Mouse (Mus musculus) megakaryocyte, embryonic 14.5 days (primary cell): ENCODE data around the gene Naga.

ENCODE experiments used
- FLI1 ChIP-seq: IDR thresholded peaks from 2 replicates; pipeline ENCODE4 v1.6.1; 2012; ENCODE audit warnings: low read length, inconsistent platforms, mixed read lengths
- GATA1 ChIP-seq: IDR thresholded peaks from 3 replicates; pipeline ENCODE4 v1.6.1; 2012; ENCODE audit warnings: mixed read lengths, low read length, inconsistent platforms, borderline replicate concordance

DNA sequence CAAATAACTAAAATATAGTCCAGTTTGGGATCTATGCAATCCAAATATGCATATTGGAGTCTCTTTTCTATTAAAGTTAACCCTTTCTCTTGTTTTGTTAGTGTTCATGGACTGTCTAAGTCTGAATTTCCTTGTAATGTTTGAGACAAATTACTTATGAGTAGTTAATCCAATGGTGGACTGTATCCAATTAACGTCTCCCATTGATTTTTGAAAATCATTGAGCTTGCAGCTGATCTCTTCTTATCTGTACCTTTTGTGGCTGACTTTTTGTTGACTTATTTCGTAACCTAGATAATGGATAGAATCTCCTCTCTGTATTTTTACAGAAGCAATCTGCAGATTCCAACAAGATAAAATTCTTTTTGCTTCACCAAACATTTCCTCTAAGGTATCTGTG lies 43.7 kb upstream of the Naga start:
- no peak for TF ChIP-seq GATA1
- no peak for TF ChIP-seq FLI1
